Mouse (Mus musculus) heart, postnatal 4 days (tissue): ENCODE measurements around the gene Naip5. TPM values are rescaled to one million over a fixed set of nuclear protein-coding genes. Genes with fewer than 3 reads are reported as not detected.
"Not testable (repeated sequence)": the region's sequence is repeated elsewhere in the genome, so short reads cannot be mapped to it uniquely, and the experiment has no call there.

ENCODE experiments used
- DNase-seq: peaks from one replicate; pipeline ENCODE4 v3.0.0; 2021
- total RNA-seq, 2 experiments: library from RNA; stranded (reverse); gene quantifications; 2 replicates each; pipeline ENCODE4 v1.2.3; 2021

Naip5 gene
- under 1 TPM; 0.23 to 0.26 TPM for total RNA-seq

GRCm38 (mm10) chr13:100246223-100246622 is at the start of gene Naip5:
Gene Naip5 (minus strand): TSS chr13:100246323.
- DNase-seq = not testable (repeated sequence)

GRCm38 (mm10) chr13:100284611-100285010 is 38.5 kb upstream of the Naip5 start:
- no peak for DNase-seq

DNA sequence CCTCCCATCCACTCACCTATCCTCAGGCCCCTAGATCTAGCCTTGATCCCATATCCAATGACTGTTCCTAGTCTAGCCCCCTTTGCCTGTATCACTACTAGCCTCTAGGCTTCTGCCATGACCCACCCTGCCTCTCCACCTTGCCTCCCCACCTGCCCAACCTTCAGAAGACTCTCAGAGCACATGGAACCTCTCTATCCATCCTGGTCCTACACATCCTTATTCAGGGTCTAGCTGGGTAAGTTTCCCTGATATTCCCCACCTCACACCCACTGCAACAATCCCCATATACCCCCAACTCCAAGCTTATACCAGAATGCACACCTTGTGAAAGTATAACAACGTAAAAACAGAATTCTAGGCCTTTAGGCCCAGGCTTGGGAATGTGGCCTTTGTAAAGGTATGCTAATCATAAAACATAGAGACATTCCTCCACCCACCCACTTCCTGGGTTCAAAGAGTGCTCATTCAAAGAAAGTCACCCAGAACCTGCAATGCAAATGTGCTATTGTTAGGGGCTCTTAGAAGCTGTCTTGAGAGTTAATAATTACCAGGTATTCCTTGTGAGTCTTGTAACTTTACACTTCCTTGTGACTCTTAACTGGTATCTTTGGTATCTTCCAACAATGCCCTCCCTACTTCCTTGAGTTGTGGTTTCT is 25.5 kb upstream of the Naip5 start:
- DNase-seq = not testable (repeated sequence)

DNA sequence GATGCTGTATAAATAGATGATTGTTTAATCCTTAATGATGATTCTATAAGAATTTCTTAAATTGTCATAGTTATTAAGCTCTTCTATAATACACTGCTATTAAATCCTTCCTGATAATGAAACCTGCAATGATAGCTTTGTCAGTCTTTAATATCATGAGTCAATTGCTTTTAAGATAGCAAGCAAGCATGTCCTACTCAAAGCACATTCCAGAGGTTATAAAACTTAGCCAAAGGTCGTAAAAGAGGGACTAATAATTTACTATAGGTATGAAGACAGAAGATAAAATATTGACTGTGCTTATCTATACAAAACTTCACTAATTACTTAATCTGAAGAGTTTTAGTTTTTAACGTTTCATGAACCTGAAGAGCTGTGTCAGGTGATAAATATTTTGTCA is 10.9 kb upstream of the Naip5 start:
- DNase-seq = not testable (repeated sequence)

DNA sequence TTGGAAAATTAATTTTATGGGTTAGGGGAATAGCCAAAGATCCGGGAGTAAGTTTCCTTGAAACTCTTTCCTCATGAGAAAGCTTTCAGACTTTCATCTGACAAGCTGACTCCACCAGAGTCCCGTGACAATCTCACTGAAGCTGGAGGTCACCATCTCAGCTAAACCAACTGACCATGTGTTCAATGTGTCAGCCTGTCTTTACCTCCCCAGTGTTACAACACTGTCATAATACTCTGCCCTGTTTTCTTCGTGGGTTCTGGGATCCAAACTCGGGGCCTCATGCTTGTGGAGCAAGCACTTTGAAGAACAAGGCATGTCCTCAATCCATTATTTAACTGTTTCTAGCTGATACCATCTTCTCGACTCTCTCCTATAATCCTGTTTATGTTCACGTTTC is 9.8 kb upstream of the Naip5 start:
- not testable (repeated sequence) for DNase-seq

DNA sequence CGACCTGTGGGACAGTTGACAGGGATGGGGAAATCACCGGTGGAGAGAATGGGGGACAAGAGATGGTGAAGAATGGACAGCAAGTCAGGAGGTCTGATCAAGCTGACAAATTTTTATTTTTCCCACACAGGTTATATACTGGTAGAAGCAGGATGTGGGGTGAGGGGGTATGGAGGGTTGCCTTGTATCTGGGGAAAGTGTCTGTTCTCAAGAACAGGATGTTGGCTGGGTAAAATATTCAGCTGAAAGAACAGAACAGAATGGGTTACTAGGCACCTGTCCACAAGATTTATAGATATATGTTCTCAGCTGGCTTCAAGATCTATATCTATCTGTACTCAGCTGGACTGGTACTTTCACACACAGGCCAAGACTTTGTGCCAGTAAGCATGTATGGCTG is 5.8 kb upstream of the Naip5 start:
- DNase-seq = not testable (repeated sequence)

DNA sequence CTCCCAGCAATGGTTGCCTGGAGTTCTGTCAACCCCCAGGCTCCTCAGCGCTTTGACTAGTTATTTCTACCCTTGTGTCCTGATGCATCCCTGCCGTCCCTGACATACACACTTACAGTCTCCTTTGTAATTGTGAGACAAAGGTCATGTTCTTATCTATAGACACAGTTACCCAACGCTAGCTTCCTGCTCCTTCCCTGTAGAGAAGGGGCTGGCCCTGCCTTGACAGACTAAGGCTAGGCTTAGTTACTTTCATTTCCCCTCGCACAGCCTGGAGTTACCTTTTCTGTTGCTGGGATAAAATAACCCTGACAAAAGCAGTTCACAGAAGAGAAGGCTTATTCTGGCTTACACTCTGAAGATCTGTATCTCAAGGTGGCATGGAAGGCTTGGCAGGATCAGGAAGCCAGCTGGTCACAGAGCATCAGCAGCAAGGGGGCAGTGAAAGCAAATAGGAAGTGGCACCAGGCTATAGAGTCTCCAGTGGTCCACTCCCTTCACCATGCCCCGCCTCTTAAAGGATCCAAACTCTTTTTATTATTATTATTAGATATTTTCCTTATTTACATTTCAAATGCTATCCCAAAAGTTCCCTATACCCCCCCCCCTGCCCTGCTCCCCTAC is 885 bp upstream of the Naip5 start:
- DNase-seq = not testable (repeated sequence)

GRCm38 (mm10) chr13:100243702-100244101 is 2.4 kb downstream of the Naip5 start:
- no peak for DNase-seq

GRCm38 (mm10) chr13:100213683-100214082 is 32.4 kb downstream of the Naip5 start:
- DNase-seq = not testable (repeated sequence)

DNA sequence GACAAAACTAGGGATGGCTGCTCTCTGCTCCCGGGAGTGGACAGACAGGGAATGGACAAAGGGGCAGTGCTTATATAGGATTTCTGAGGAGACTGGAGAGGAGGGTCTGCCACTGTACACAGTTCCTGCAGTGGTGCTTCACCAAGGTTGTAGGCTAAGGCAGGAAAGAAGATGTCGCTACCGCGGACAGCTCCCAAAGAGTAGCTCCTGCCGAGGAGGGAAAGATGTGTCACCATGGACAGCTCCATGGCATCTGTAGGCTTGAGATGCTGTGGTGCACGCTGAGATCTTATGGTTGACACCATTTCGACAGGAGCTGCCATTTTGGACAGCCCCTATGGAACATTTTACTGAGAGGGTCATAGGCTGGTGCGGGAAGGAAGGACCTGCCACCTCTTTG is 35.6 kb downstream of the Naip5 start:
- DNase-seq = peak; percentile 77

- no peak for DNase-seq
Observed at GRCm38 (mm10) chr13:100203319-100203718, 42.8 kb downstream of the Naip5 start.

GRCm38 (mm10) chr13:100201659-100202333 is 44.3 kb downstream of the Naip5 start, which contains the start of gene Naip2:
Gene Naip2 (minus strand): TSS chr13:100202092.
- not testable (repeated sequence) for DNase-seq

DNA sequence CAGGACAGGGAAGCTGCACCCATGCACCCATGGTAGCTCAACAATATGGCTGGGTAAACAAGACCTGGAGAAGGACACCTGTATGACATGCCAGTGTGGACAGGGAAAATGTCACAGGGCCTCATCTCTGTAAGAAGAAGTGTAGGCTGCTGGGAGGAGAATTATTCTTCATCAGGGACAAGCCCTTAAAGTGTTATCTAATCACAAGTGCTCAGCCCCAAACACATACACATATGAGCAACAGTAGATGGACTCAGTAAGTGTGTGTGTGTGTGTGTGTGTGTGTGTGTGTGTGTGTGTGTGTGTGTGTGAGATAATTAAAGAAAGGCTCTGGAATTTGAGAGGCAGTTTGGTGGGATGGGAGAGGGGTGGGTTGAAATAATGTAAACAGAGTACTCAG is 45.3 kb downstream of the Naip5 start:
- DNase-seq = no peak

DNA sequence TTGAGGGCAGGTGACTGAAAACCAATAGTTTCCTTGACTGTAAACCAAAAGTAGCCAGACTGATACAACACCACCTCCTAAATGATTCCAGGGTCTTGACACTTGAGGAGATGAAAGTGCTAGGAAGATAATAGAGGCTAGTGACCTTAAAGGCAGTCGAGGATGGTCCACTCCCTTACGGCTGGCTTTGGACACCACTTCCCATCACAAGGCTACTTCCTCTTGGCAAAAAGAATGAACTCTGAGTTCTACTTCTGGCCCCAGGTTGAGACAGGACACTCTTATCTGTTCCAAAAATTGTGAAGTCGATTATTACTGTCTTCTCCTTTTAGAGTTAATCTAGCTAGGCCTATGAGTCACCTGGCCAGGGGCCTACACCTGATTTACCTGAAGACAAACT is 50.7 kb downstream of the Naip5 start:
- no peak for DNase-seq

DNA sequence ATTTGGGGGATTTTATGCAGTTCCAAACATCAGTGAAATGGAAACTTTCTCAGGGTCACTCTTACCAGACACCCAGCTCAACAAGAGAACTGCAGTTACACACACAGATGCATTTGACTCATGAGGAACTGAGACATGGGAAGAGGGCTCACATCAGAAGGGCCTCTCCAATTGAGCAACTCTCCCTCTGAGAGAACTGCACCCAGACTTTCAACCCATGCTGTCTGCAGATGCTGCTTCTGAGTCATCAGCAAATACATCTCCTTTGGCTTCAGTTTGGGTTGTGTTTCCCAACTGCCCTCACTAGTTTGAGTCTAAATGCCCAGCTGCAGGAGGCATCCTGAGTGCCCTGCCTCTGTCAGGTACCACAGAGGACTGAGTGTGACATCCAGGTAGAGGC is 63.0 kb downstream of the Naip5 start:
- DNase-seq = not testable (repeated sequence)

DNA sequence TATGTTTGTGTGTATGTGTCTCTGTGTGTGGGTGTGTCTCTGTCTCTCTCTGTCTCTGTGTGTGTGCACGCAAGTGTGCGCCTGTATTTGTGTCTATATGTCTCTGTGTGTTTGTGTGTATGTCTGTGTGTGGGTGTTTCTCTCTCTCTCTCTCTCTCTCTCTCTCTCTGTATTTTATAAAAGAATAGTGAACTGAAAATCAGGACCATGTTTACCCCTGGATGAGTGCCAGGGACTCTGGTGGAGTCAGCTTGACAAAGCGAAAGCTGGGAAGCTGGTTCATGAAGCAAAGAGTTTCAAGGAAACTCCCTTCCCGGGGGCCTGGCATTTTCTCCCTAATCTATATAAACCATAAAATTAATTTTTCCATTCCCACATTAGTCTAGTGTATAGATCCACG is 71.8 kb downstream of the Naip5 start:
- peak; percentile 6 for DNase-seq

DNA sequence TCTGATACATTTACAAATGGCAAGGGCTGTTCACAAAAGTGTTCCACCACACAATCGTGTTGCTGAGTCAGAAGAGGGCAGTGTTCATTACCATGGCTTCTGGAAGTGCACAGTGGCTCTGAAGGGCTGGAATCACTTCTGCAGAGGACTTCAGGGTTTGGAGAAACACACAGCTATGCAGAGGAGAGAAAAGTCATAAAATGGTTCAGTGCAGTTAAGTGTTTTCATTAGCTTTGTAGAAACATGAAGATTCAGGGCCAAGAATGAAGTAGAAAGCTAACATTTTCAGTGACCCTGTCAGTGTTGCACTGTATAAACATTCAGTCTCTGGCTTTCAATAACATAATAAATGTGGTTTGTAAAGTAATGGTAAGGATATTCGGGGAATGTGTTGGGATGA is 79.7 kb downstream of the Naip5 start:
- not testable (repeated sequence) for DNase-seq

GRCm38 (mm10) chr13:100162467-100162866 is 83.7 kb downstream of the Naip5 start:
- DNase-seq = not testable (repeated sequence)

Other genes starting within 250 kb of the Naip5 start
- 10 to 100 TPM; 26.7 to 29.5 TPM for gene Mccc2, start 230.7 kb downstream of the Naip5 start, total RNA-seq
- gene Bdp1, start 142.3 kb downstream of the Naip5 start, total RNA-seq = 10 to 100 TPM; 27.2 to 28.3 TPM
- 10 to 100 TPM; 20.8 to 28.8 TPM for gene Serf1, start 138.3 kb downstream of the Naip5 start, total RNA-seq
- 10 to 100 TPM; 33.0 TPM for gene Smn1, start 121.5 kb downstream of the Naip5 start, total RNA-seq
- gene Naip2, start 44.2 kb downstream of the Naip5 start, total RNA-seq = under 1 TPM; 0.24 to 0.36 TPM
- gene Naip6, start 71.4 kb upstream of the Naip5 start, total RNA-seq = under 1 TPM; 0.17 to 0.23 TPM
- not detected for gene Naip1, start 206.5 kb upstream of the Naip5 start, total RNA-seq
- 10 to 100 TPM; 28.5 to 32.7 TPM for gene Gtf2h2, start 246.3 kb upstream of the Naip5 start, total RNA-seq